Mouse (Mus musculus): ENCODE measurements at regions not wholly inside any gene's neighbourhood (a gene's known extent, or its start where the extent isn't known, plus 50 kb on each side); places are given as distances from the start of the nearest gene placed in this dataset.

GRCm38 (mm10) chr2:28287210-28287860, 94.5 kb downstream of the Olfm1 start:
- 0 out of 2 replicates have a peak, but pooled peaks cover 4% of the 10 kb centered on the region for H3K4me1 ChIP-seq (replicated peaks; ENCODE audit: control insufficient read depth, insufficient read depth, low read length)
- WGBS = 63% methylated on average over 10 of the region's 10 CpGs
- no peaks in the 10 kb centered on the region for H3K9me3 ChIP-seq (ENCODE audit: control insufficient read depth, low read length)
- no peaks in the 10 kb centered on the region for H3K36me3 ChIP-seq (ENCODE audit: control insufficient read depth, insufficient read depth)
- no peak overlapping the region for H3K9ac ChIP-seq (replicated peaks; ENCODE audit: low read depth, low read length)
- no peak for ATAC-seq
- H3K4me3 ChIP-seq (replicated peaks; ENCODE audit: low read length) = no peak overlapping the region
- H3K27me3 ChIP-seq (replicated peaks; ENCODE audit: control insufficient read depth, insufficient read depth, low read length) = no peaks in the 10 kb centered on the region; the same call in 1 of the 2 replicates
- H3K4me2 ChIP-seq (ENCODE audit: low read length) = no peak overlapping the region
- no peak overlapping the region for H3K27ac ChIP-seq (ENCODE audit: low read length)

GRCm38 (mm10) chr2:28289339-28289738, 96.5 kb downstream of the Olfm1 start:
- no peak for ATAC-seq
- Histone ChIP-seq H3K9ac (replicated peaks; ENCODE audit: low read depth, low read length) (no peak overlapping the region), H3K27me3 (replicated peaks; ENCODE audit: control insufficient read depth, insufficient read depth, low read length) (no peaks in the 10 kb centered on the region; the same call in 1 of the 2 replicates), H3K4me2 (ENCODE audit: low read length) (no peak overlapping the region), H3K36me3 (ENCODE audit: control insufficient read depth, insufficient read depth) (no peaks in the 10 kb centered on the region), H3K27ac (ENCODE audit: low read length) (no peak overlapping the region), H3K4me1 (replicated peaks; ENCODE audit: control insufficient read depth, insufficient read depth, low read length) (0 out of 2 replicates have a peak, but pooled peaks cover 4% of the 10 kb centered on the region), H3K4me3 (replicated peaks; ENCODE audit: low read length) (no peak overlapping the region), H3K9me3 (ENCODE audit: control insufficient read depth, low read length) (no peaks in the 10 kb centered on the region)
- 81% methylated on average over 6 of the region's 6 CpGs for WGBS

GRCm38 (mm10) chr2:28289860-28290471, 97.2 kb downstream of the Olfm1 start:
- Histone ChIP-seq H3K4me1 (replicated peaks; ENCODE audit: control insufficient read depth, insufficient read depth, low read length) (0 out of 2 replicates have a peak, but pooled peaks cover 4% of the 10 kb centered on the region), H3K27ac (ENCODE audit: low read length) (no peak overlapping the region), H3K4me3 (replicated peaks; ENCODE audit: low read length) (no peak overlapping the region), H3K36me3 (ENCODE audit: control insufficient read depth, insufficient read depth) (no peaks in the 10 kb centered on the region), H3K9ac (replicated peaks; ENCODE audit: low read depth, low read length) (no peak overlapping the region), H3K9me3 (ENCODE audit: control insufficient read depth, low read length) (no peaks in the 10 kb centered on the region), H3K4me2 (ENCODE audit: low read length) (no peak overlapping the region), H3K27me3 (replicated peaks; ENCODE audit: control insufficient read depth, insufficient read depth, low read length) (no peaks in the 10 kb centered on the region; the same call in 1 of the 2 replicates)
- WGBS = 62% methylated on average over 11 of the region's 11 CpGs
- no peak for ATAC-seq

- H3K27me3 ChIP-seq (replicated peaks; ENCODE audit: control insufficient read depth, insufficient read depth, low read length) = no peaks in the 10 kb centered on the region; the same call in 1 of the 2 replicates
- no peak overlapping the region for H3K4me3 ChIP-seq (replicated peaks; ENCODE audit: low read length)
- no peaks in the 10 kb centered on the region for H3K9me3 ChIP-seq (ENCODE audit: control insufficient read depth, low read length)
- H3K27ac ChIP-seq (ENCODE audit: low read length) = no peak overlapping the region
- no peaks in the 10 kb centered on the region for H3K36me3 ChIP-seq (ENCODE audit: control insufficient read depth, insufficient read depth)
- 65% methylated on average over 7 of the region's 7 CpGs for WGBS
- H3K4me2 ChIP-seq (ENCODE audit: low read length) = no peak overlapping the region
- H3K4me1 ChIP-seq (replicated peaks; ENCODE audit: control insufficient read depth, insufficient read depth, low read length) = peaks cover 15% of the 10 kb centered on the region
- ATAC-seq = no peak
- H3K9ac ChIP-seq (replicated peaks; ENCODE audit: low read depth, low read length) = no peak overlapping the region
Observed at GRCm38 (mm10) chr2:28294509-28294908, 101.7 kb downstream of the Olfm1 start.

GRCm38 (mm10) chr2:28296183-28296582, 103.4 kb downstream of the Olfm1 start:
- whole genome bisulfite sequencing = 8% methylated on average over 12 of the region's 12 CpGs
- Histone ChIP-seq H3K4me2 (ENCODE audit: low read length) (no peak overlapping the region), H3K27me3 (replicated peaks; ENCODE audit: control insufficient read depth, insufficient read depth, low read length) (no peaks in the 10 kb centered on the region; the same call in 1 of the 2 replicates), H3K4me3 (replicated peaks; ENCODE audit: low read length) (no peak overlapping the region), H3K9ac (replicated peaks; ENCODE audit: low read depth, low read length) (0 out of 2 replicates have a peak overlapping the region, but pooled peaks have one; percentile 3), H3K9me3 (ENCODE audit: control insufficient read depth, low read length) (no peaks in the 10 kb centered on the region), H3K4me1 (replicated peaks; ENCODE audit: control insufficient read depth, insufficient read depth, low read length) (peaks cover 11% of the 10 kb centered on the region), H3K27ac (ENCODE audit: low read length) (peak overlapping the region; percentile 70), H3K36me3 (ENCODE audit: control insufficient read depth, insufficient read depth) (no peaks in the 10 kb centered on the region)
- ATAC-seq = peak; percentile 94

GRCm38 (mm10) chr2:28298738-28299137, 105.9 kb downstream of the Olfm1 start:
- H3K36me3 ChIP-seq (ENCODE audit: control insufficient read depth, insufficient read depth) = no peaks in the 10 kb centered on the region
- H3K9ac ChIP-seq (replicated peaks; ENCODE audit: low read depth, low read length) = no peak overlapping the region
- no peak overlapping the region for H3K4me3 ChIP-seq (replicated peaks; ENCODE audit: low read length)
- H3K27ac ChIP-seq (ENCODE audit: low read length) = no peak overlapping the region
- H3K4me1 ChIP-seq (replicated peaks; ENCODE audit: control insufficient read depth, insufficient read depth, low read length) = peaks cover 11% of the 10 kb centered on the region
- no peak overlapping the region for H3K4me2 ChIP-seq (ENCODE audit: low read length)
- no peaks in the 10 kb centered on the region for H3K27me3 ChIP-seq (replicated peaks; ENCODE audit: control insufficient read depth, insufficient read depth, low read length)
- H3K9me3 ChIP-seq (ENCODE audit: control insufficient read depth, low read length) = no peaks in the 10 kb centered on the region
- WGBS = 52% methylated on average over 6 of the region's 6 CpGs
- ATAC-seq = no peak

- Histone ChIP-seq H3K4me2 (ENCODE audit: low read length) (no peak overlapping the region), H3K9ac (replicated peaks; ENCODE audit: low read depth, low read length) (no peak overlapping the region), H3K9me3 (ENCODE audit: control insufficient read depth, low read length) (no peaks in the 10 kb centered on the region), H3K27ac (ENCODE audit: low read length) (no peak overlapping the region), H3K36me3 (ENCODE audit: control insufficient read depth, insufficient read depth) (no peaks in the 10 kb centered on the region), H3K27me3 (replicated peaks; ENCODE audit: control insufficient read depth, insufficient read depth, low read length) (no peaks in the 10 kb centered on the region), H3K4me1 (replicated peaks; ENCODE audit: control insufficient read depth, insufficient read depth, low read length) (peaks cover 11% of the 10 kb centered on the region), H3K4me3 (replicated peaks; ENCODE audit: low read length) (no peak overlapping the region)
- ATAC-seq = no peak
- 92% methylated on average over 2 of the region's 2 CpGs for WGBS
Observed at GRCm38 (mm10) chr2:28299346-28299745, 106.6 kb downstream of the Olfm1 start.

GRCm38 (mm10) chr2:28301313-28301712, 108.5 kb downstream of the Olfm1 start:
- Histone ChIP-seq H3K9ac (replicated peaks; ENCODE audit: low read depth, low read length) (no peak overlapping the region), H3K27me3 (replicated peaks; ENCODE audit: control insufficient read depth, insufficient read depth, low read length) (no peaks in the 10 kb centered on the region), H3K9me3 (ENCODE audit: control insufficient read depth, low read length) (no peaks in the 10 kb centered on the region), H3K4me2 (ENCODE audit: low read length) (no peak overlapping the region), H3K4me1 (replicated peaks; ENCODE audit: control insufficient read depth, insufficient read depth, low read length) (peaks cover 2% of the 10 kb centered on the region), H3K4me3 (replicated peaks; ENCODE audit: low read length) (no peak overlapping the region), H3K27ac (ENCODE audit: low read length) (no peak overlapping the region), H3K36me3 (ENCODE audit: control insufficient read depth, insufficient read depth) (no peaks in the 10 kb centered on the region)
- WGBS = 68% methylated on average over 4 of the region's 4 CpGs
- no peak for ATAC-seq

- no peaks in the 10 kb centered on the region for H3K4me1 ChIP-seq (replicated peaks; ENCODE audit: control insufficient read depth, insufficient read depth, low read length)
- no peak overlapping the region for H3K4me3 ChIP-seq (replicated peaks; ENCODE audit: low read length)
- H3K9ac ChIP-seq (replicated peaks; ENCODE audit: low read depth, low read length) = no peak overlapping the region
- H3K27ac ChIP-seq (ENCODE audit: low read length) = no peak overlapping the region
- no peaks in the 10 kb centered on the region for H3K27me3 ChIP-seq (replicated peaks; ENCODE audit: control insufficient read depth, insufficient read depth, low read length)
- 90% methylated on average over 5 of the region's 5 CpGs for WGBS
- no peaks in the 10 kb centered on the region for H3K9me3 ChIP-seq (ENCODE audit: control insufficient read depth, low read length)
- ATAC-seq = no peak
- H3K36me3 ChIP-seq (ENCODE audit: control insufficient read depth, insufficient read depth) = no peaks in the 10 kb centered on the region
- H3K4me2 ChIP-seq (ENCODE audit: low read length) = no peak overlapping the region
Observed at GRCm38 (mm10) chr2:28303936-28304335, 111.1 kb downstream of the Olfm1 start.
